Mouse (Mus musculus) limb, embryonic 14.5 days (tissue): ENCODE measurements around the gene Rps19. TPM values are rescaled to one million over a fixed set of nuclear protein-coding genes. Genes with fewer than 3 reads are reported as not detected.

Source experiments
- ATAC-seq: fragments of 200-750 bp; cut with Nextera tagmentation; 2 replicates; pipeline ENCODE4 v1.8.0; 2017; ENCODE audit warnings: low read depth, moderate number of reproducible peaks, moderate TSS enrichment; ENCODE audit not compliant: low FRiP score
- DNase-seq: peaks from one replicate; pipeline ENCODE4 v3.0.0-alpha.2; 2015; ENCODE audit warnings: low spot score
- H3K27ac ChIP-seq: fragments of 300-500 bp; sonication (generic); replicated peaks from 2 replicates; pipeline ENCODE4 v1.5.1; 2014; ENCODE audit warnings: low read depth, mild to moderate bottlenecking, low read length, moderate library complexity, mixed read lengths
- H3K27me3 ChIP-seq: fragments of 300-500 bp; sonication (generic); 2 replicates; pipeline ENCODE4 v1.6.1; 2014; ENCODE audit warnings: low read length, mixed read lengths; ENCODE audit not compliant: control insufficient read depth, insufficient read depth
- H3K36me3 ChIP-seq: fragments of 300-500 bp; sonication (generic); 2 replicates; pipeline ENCODE4 v1.6.1; 2014; ENCODE audit warnings: mild to moderate bottlenecking, low read length, moderate library complexity, mixed read lengths; ENCODE audit not compliant: control insufficient read depth, insufficient read depth
- H3K4me1 ChIP-seq: fragments of 300-500 bp; sonication (generic); 2 replicates; pipeline ENCODE4 v1.6.1; 2014; ENCODE audit warnings: antibody characterized with exemption, low read length, mixed read lengths; ENCODE audit not compliant: control insufficient read depth, insufficient read depth
- H3K4me2 ChIP-seq: fragments of 300-500 bp; sonication (generic); replicated peaks from 2 replicates; pipeline ENCODE4 v1.6.1; 2014; ENCODE audit warnings: low read depth, mild to moderate bottlenecking, low read length, moderate library complexity; ENCODE audit not compliant: severe bottlenecking
- H3K4me3 ChIP-seq: fragments of 300-500 bp; sonication (generic); replicated peaks from 2 replicates; pipeline ENCODE4 v1.5.1; 2014; ENCODE audit warnings: low read length
- H3K9ac ChIP-seq: fragments of 300-500 bp; sonication (generic); 2 replicates; pipeline ENCODE4 v1.6.1; 2014; ENCODE audit warnings: mild to moderate bottlenecking, low read depth, low read length, moderate library complexity; ENCODE audit not compliant: severe bottlenecking
- H3K9me3 ChIP-seq: fragments of 300-500 bp; sonication (generic); 2 replicates; pipeline ENCODE4 v1.6.1; 2016; ENCODE audit warnings: low read length; ENCODE audit not compliant: control insufficient read depth
- POLR2A ChIP-seq: fragments of 200-500 bp; IDR thresholded peaks from 2 replicates; pipeline ENCODE4 v1.8.0; 2012; ENCODE audit warnings: inconsistent platforms, mild to moderate bottlenecking, moderate library complexity, borderline replicate concordance; ENCODE audit not compliant: insufficient read depth, insufficient read length; ENCODE audit errors: extremely low read depth
- WGBS: fragments of 180-500 bp; shearing (Covaris S2); extraction: QIAGEN DNeasy Blood & Tissue Kit; methylation state at CpG from one replicate; pipeline ENCODE4 v1.1.7; 2014; 5-methylcytosine and 5-hydroxymethylcytosine counted together
- polyA plus RNA-seq, 2 experiments: library from polyadenylated mRNA; depleted of rRNA in 1 of 2; stranded (reverse) in 1 of 2; unstranded in 1 of 2; fragments of >200 nt; fragmentation: Nextera tagmentation in 1 of 2; extraction: Ambion mirVana in 1 of 2; gene quantifications; 2 replicates each; pipeline versions ENCODE4 v1.2.1 to v1.2.3; 2012 to 2014

The Rps19 gene
- polyA plus RNA-seq, 2 experiments: 1,323 to 3,666 TPM

DNA sequence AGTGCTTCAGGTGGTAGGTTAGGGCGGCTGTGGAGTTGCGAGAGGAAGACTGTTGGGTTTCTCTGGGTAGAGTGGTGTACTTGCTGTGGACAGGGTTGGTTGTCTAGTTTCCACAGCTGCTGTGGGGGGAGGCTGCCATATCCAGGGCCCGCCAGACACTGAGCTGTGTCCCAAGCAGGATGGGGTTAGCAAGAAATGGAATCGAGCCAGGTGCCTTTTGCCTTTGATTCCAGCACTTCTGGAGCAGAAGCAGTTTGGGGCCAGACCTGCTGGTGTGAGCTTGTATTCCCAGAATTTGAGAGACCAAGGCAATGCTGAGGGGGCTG is 2.1 kb downstream of the Rps19 start:
- ATAC-seq: no peak
- H3K9me3 ChIP-seq: no peaks in the 10 kb centered on the region
- peak overlapping the region; percentile 65 for H3K4me2 ChIP-seq
- H3K4me1 ChIP-seq: peaks cover 16% of the 10 kb centered on the region
- TF ChIP-seq POLR2A: no peak
- 73% methylated on average over 4 of the region's 4 CpGs for WGBS
- H3K27me3 ChIP-seq: no peaks in the 10 kb centered on the region
- no peak for DNase-seq
- H3K27ac ChIP-seq: no peak overlapping the region; the same call in 1 of the 2 replicates
- peak overlapping the region; percentile 100 for H3K4me3 ChIP-seq
- H3K36me3 ChIP-seq: peaks cover 58% of the 10 kb centered on the region
- peak overlapping the region; percentile 100 for H3K9ac ChIP-seq

GRCm38 (mm10) chr7:24887096-24887495 is 2.9 kb downstream of the Rps19 start:
- Histone ChIP-seq H3K27ac (no peak overlapping the region), H3K4me2 (0 out of 2 replicates have a peak overlapping the region, but pooled peaks have one; percentile 65)
- no peak for TF ChIP-seq POLR2A

DNA sequence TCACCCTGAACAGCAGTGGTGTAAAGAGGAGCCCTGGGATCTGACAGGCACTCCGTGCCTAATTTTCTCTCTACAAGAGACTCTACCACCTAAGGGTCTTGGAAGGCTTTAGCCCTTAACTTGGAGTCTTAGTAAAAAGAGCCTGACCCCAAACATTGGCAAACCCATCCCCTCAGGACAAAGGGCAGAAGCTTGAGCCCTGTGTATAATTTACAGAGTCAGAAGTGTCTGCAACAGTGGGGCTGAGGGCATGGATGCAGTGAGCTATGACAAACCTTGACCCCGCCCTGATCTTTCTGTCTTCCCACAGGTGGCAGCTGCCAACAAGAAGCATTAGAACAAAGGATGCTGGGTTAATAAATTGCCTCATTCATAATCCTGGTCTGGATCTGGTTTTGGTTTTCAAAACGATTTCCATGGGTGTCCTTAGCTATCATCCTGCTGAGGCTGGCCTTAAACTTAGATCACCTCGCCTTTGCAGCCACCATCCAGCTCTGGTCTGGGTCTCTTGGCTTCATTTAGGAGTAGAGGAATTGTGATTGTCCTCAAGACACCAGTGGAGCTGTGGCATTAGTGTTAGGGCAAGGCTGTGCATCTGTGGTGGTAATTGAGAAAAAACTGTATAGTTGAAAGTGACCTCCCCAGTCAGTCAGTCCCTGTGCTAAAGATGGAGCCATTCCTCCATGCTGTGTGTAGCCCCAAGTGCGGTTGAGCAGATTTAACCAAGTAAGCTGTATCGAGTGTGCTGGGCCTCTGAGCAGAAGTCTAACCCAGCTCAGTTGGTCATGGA is 5.5 kb downstream of the Rps19 start:
- 78% methylated on average over 6 of the region's 6 CpGs for WGBS
- H3K36me3 ChIP-seq: peaks cover 59% of the 10 kb centered on the region
- no peaks in the 10 kb centered on the region for H3K9me3 ChIP-seq
- H3K4me2 ChIP-seq: no peak overlapping the region
- H3K4me3 ChIP-seq: no peak overlapping the region
- no peak for ATAC-seq
- H3K27me3 ChIP-seq: no peaks in the 10 kb centered on the region
- DNase-seq: no peak
- no peak overlapping the region for H3K9ac ChIP-seq
- H3K4me1 ChIP-seq: peaks cover 16% of the 10 kb centered on the region
- no peak for TF ChIP-seq POLR2A
- H3K27ac ChIP-seq: no peak overlapping the region

More at GRCm38 (mm10) chr7:24887096-24887495, 2.9 kb downstream of the Rps19 start:
- Histone ChIP-seq H3K4me3 (peak overlapping the region; percentile 100; the same call in 1 of the 2 replicates), H3K9ac (0 out of 2 replicates have a peak overlapping the region, but pooled peaks have one; percentile 100), H3K27me3 (no peaks in the 10 kb centered on the region), H3K36me3 (peaks cover 59% of the 10 kb centered on the region), H3K9me3 (no peaks in the 10 kb centered on the region), H3K4me1 (peaks cover 16% of the 10 kb centered on the region)
- ATAC-seq (no peak), DNase-seq (no peak)
- WGBS: 51% methylated on average over 4 of the region's 4 CpGs

DNA sequence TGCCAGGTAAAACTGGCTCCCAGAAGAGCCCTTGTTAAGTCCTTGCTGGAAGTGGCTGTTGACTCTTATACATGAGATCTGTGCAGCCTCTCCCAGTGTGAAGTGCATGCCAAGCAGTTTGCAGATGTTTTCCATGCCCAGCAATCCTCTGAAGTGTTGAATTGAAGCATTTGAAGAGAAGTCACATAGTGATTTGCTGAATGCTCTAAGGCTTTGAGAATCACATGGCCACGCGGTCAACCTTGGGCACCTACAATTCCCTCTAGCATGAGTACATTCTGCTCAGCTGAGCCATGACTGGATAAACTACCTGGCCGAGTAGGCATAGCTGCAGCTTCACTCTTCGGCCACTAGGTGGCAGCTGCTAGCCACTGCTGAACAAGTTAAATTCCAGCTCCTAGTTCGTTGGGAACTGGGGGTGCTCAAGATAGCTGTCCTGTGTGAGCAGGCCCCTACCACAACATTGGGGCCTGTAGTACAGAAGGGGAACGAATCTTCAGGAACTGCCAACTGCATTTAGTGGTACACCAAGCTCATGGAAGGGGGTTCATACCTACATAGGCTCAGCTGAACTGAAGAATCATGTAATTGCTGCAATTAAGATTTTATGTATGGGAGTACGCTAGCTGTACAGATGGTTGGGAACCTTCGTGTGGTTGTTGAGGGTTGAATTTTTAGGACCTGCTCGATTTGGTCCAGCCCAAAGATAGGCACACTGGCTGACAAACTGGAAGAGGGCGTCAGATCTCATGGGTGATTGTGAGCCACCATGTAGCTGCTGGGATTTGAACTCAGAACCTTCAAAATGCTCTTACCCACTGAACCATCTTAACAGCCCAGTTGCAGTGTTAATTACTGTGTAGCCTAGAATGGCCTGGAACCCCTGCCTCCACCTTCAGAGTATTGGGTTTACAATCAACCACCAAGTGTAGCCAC is 6.4 kb downstream of the Rps19 start:
- H3K9me3 ChIP-seq: no peaks in the 10 kb centered on the region
- 0 out of 2 replicates have a peak overlapping the region, but pooled peaks have one; percentile 7 for H3K9ac ChIP-seq
- no peak for TF ChIP-seq POLR2A
- no peak overlapping the region for H3K4me3 ChIP-seq
- H3K27ac ChIP-seq: no peak overlapping the region
- no peak overlapping the region for H3K4me2 ChIP-seq
- H3K27me3 ChIP-seq: no peaks in the 10 kb centered on the region
- H3K4me1 ChIP-seq: peaks cover 14% of the 10 kb centered on the region
- DNase-seq: peak; percentile 87
- 30% methylated on average over 10 of the region's 10 CpGs for WGBS
- peaks cover 57% of the 10 kb centered on the region for H3K36me3 ChIP-seq
- ATAC-seq: peak; percentile 58

DNA sequence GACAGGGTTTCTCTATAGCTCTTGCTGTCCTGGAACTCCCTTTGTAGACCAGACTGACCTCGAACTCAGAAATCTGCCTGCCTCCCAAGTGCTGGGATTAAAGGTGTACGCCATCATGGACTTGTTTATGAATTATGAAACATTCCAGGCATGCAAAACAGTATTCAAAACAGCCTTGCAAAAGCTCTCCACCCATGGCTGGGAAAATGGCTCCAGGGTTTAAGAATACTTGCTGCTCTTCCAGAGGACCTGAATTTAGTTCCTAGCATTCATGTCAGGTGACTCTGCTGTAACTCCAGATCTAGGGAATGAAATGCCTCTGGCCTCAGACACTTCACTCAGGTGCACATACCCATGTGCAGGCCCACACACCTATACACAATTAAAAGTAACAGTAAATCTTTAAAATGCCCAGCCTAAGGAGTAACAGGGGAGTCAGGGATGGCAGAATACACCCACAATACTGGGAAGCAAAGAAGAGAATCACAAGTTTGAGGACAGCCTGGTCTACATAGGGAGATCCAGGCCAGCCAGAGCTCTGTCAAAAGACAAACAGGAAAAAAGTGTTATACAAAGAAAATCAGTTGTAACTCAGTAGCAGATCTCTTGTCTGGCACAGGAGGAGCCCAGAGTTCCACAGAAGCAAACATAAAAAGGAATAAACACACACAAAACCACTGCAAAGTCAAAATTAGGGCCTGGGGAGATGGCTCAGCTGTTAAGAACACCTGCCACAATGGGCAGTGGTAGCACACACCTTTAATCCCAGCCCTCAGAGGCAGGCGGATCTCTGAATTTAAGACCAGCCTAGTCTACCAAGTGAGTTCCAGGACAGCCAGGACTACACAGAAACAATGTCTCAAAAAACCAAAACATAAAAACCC is 7.3 kb downstream of the Rps19 start:
- no peak for DNase-seq
- Histone ChIP-seq H3K4me1 (peaks cover 5% of the 10 kb centered on the region), H3K27ac (no peak overlapping the region), H3K27me3 (no peaks in the 10 kb centered on the region), H3K4me2 (no peak overlapping the region), H3K36me3 (peaks cover 48% of the 10 kb centered on the region), H3K9me3 (no peaks in the 10 kb centered on the region), H3K4me3 (no peak overlapping the region), H3K9ac (0 out of 2 replicates have a peak overlapping the region, but pooled peaks have one; percentile 7)
- TF ChIP-seq POLR2A: no peak
- no peak for ATAC-seq
- WGBS: 63% methylated on average over 3 of the region's 3 CpGs
